Mouse (Mus musculus) left cerebral cortex, postnatal 4 days (tissue): ENCODE results near the gene Arl10. TPM values are rescaled to one million over a fixed set of nuclear protein-coding genes. Genes with fewer than 3 reads are reported as not detected.
A peak's percentile ranks its signal among the peaks of the same experiment; 100 is the strongest.

Experiments used
- DNase-seq: peaks from one replicate; pipeline ENCODE4 v3.0.0-alpha.2; 2022
- intact Hi-C: fragments of 180-260 bp; cut with DNase I; formaldehyde crosslinking; loops from one replicate; pipeline ENCODE4 v1.15.1; 2025
- total RNA-seq, 2 experiments: library from RNA; stranded (reverse); gene quantifications; 2 replicates each; pipeline ENCODE4 v1.2.3; 2021

Arl10 gene
- total RNA-seq, 2 experiments from 2014 or later = 73.5 to 75.1 TPM

- DNase-seq = no peak
- intact Hi-C loops = no loop called here
These were observed 3.1 kb downstream of the Arl10 start for GRCm38 (mm10) chr13:54577652-54578507.

DNA sequence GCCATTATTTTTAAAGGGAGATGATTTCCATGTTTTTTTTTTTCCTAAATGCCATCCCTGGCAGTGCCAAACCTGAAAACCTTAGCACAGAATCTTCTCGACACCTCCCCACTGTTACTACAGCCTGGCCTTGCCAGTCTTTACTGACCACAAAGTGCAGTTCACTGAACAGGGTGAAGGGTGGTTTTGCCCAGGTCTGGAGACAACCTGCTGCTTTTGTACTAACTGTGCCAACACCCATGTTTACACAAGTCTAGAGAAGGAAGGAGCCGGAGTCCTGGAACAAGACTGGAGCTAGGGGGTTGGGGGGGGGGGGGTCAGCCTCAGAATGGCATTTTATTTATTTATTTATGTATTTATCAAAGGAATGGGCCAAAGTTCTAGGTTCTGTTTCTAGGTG lies 6.6 kb downstream of the Arl10 start:
- intact Hi-C loops = no loop called here

DNA sequence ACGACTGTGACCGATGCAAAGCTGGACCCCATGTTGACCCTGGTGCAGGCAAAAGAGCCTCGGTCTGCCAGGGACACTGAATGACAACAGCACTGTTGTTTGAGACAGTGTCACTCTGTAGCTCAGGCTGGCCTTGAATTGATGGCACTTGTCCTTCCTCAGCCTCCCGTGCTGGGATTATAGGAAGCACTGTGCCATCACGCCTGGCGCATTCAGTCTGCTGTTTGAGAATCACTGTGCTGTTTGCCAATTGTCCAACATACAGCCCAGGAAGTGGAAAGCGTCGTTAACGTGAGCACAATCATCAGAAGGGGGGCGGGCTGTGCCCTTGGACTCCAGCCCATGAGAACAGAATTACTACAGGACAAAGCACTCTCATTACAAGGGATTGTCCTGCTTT lies 7.3 kb downstream of the Arl10 start:
- DNase-seq = no peak
- intact Hi-C loops = no loop called here

More for the DNA sequence above, 6.6 kb downstream of the Arl10 start:
- no peak for DNase-seq

DNA sequence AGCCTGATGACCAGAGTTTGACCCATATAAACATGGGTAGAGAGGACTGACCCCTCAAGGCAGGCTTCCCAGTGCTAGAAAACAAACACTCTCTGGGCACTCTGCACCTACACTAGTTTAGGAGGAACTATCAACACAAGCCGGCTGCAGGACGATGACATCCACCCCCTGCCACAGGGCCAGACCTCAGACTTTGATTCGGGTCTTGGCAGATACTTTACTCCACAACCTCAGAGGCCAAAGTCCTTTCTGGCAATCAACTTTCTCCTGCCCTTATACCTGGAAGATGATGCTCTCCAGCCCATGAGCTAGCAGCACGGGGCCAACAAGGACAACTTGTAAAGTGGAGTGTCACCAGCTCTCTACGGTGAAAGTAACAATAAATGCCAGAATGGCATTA lies 8.0 kb downstream of the Arl10 start:
- intact Hi-C loops = no loop called here
- no peak for DNase-seq

DNA sequence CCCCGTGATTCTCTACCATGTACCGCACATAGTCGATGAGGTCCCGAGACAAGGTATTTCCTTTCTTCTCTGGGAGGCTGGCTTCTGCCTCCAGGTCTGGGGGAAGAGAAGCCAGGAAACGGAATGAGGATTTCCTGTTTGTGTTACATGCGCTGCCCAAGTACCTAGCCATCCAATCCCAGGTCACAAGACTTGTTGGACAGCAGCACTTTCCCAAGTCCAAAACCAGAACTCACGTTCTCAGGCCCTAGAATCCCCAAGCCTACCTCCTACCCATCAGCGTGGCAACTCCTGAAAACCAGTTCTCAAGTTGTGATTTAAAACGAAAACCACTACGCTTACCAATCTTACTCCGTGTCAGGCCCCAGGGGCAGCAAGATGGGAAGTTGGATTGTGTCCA lies 11.0 kb downstream of the Arl10 start:
- DNase-seq = no peak
- intact Hi-C loops = no loop called here

- DNase-seq = no peak
These were observed 14.7 kb downstream of the Arl10 start for GRCm38 (mm10) chr13:54589414-54589995.

GRCm38 (mm10) chr13:54589996-54590951 lies 15.5 kb downstream of the Arl10 start, which contains the start of the genes Nop16 and Higd2a:
Nop16 (minus strand) TSS chr13:54590090.
Higd2a (plus strand) TSS chr13:54590207.
- DNase-seq = peak; percentile 96
- intact Hi-C loops = no loop called here

More at GRCm38 (mm10) chr13:54589414-54589995, 14.7 kb downstream of the Arl10 start:
- intact Hi-C loops = no loop called here

- intact Hi-C loops = no loop called here
- no peak for DNase-seq
These were observed 17.1 kb downstream of the Arl10 start for GRCm38 (mm10) chr13:54591776-54592356.

DNA sequence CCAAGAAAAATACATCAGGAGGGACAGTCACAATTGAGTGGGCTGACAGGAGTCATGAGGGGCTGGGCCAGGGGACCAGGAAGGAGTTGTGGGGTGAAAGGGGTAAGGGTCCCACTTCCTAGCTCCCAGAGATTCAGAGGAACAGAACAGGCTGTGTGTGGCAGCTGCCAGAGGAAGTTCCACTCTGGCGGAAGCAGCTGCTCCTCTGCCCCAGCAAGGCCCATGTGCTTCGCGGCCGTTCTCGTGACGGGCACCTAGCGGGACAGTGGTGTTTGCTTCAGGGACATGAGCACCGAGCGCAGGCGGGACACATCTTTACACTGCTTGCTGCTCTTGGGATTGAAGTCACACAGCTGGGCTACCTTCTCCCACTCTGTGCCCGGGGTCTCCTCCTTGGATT lies 18.8 kb downstream of the Arl10 start:
- DNase-seq = no peak
- intact Hi-C loops = no loop called here

DNA sequence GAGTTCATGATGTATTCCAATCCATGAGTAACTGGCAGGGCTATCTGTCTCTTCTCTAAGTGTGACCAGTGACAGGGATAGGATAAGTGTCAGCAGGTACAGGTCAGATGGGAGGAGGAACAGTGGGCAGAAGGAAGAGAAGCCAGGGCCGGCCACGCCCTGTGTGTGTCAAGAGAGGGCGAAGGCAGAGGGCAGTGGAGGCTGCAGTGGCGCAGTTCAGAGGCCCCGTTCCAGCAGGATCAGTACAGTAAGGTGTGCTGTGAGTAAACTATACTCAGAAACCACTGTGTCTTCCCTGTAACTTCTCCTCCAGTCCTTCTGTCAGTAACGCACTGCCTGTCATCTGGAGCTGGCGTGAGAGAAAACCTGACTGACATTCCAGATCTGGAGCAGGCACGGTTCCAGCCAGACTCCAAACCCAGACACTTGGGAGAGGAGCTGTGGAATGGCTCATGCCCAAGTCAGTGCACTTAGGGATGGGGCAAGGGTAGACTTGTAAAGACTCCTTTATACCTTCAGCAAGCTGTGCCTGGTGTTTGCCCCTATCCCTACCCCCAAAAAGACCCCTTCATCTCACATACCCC lies 21.4 kb downstream of the Arl10 start:
- DNase-seq = no peak

GRCm38 (mm10) chr13:54596870-54597269 lies 22.1 kb downstream of the Arl10 start:
- DNase-seq = no peak

More for the DNA sequence above, 21.4 kb downstream of the Arl10 start:
- intact Hi-C loops = no loop called here

DNA sequence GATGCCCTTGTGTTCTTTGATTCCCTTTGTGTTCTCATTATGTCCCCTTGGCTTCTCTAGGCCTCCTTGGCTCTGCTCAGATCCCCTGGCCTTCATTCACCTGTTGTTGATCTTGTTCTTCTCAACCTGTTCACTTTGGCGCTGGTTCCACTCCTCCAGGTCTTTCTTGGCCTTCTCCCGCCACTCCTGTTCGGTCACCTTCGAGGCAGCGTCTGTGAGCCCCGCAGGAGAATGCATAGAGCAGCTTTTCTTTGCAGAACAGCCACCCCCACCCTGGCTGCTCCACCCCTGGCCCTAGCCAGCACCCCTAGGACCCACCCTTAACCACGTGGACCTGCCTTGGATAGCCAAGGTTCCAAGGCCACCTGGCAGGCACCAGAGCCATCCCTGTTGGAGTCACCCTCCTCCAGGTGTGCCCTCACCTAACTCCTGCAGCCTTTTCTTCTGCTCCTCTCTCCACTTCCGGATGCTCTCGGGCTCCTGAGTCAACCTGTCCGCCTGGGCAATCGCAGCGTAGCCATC lies 23.9 kb downstream of the Arl10 start:
- no peak for DNase-seq
- intact Hi-C loops = no loop called here

More at GRCm38 (mm10) chr13:54596870-54597269, 22.1 kb downstream of the Arl10 start:
- intact Hi-C loops = no loop called here

DNA sequence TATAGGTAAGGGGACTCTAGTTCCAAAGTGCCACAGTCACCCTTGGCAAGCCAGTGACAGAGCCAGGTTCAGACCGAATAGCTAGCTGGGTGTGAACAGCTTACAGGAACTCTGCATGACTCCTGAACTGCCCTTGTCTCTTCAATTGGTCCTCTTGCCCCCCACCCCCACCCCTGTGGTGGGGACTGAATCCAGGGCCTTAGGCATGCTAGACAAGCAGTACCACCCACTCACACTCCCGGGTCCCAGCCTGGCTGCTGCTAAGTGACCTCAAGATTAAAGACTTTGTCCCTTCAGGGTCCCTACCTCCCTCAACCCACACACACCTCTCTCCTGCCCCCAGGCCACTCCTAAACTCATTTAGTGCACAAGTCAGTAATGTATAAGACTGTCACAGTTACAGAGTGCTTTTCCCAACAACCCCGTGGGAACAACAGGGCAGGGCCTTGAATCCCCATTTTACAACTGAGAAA lies 27.9 kb downstream of the Arl10 start:
- intact Hi-C loops = no loop called here
- DNase-seq = no peak

DNA sequence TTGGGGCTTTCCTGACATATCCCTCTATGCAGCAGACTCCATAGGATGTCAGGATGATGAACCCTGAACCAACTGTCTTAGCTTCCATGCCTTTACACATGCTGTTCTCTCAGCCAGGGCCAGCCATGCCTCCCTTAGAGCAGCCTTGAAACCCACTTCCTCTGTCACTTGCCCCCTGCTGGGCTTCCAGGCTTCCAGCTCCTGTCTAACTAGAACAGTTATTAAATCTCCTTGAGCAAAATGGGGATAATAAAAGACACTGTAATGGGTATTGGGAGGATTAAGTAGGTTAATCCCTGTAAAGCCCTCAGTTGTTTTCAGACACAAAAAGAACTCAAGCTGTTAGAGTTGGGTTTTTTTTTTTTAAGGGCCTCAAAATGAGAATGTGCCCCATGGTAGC lies 28.7 kb downstream of the Arl10 start:
- no peak for DNase-seq
- intact Hi-C loops = no loop called here

GRCm38 (mm10) chr13:54604221-54604620 lies 29.4 kb downstream of the Arl10 start:
- no peak for DNase-seq
- intact Hi-C loops = no loop called here

DNA sequence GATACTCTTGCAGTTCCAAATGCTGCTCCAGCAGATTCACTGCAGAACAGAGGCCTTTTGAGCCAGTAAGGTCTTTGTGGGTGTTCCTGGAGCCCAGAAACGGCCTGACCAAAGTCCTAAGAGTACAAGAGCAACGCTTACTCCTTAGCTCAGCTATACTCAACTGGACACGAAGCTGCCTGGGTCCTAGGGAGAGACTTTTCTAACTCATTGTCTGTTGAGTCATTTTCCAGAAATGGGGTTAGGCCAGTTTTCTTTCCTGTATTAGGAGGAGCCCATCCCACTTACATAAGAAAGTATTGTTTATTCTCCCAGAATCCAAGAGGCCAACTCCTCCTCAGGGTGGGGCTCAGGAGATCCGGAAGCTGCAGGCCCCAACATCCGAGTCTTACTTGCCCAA lies 30.6 kb downstream of the Arl10 start:
- intact Hi-C loops = no loop called here
- DNase-seq = no peak

DNA sequence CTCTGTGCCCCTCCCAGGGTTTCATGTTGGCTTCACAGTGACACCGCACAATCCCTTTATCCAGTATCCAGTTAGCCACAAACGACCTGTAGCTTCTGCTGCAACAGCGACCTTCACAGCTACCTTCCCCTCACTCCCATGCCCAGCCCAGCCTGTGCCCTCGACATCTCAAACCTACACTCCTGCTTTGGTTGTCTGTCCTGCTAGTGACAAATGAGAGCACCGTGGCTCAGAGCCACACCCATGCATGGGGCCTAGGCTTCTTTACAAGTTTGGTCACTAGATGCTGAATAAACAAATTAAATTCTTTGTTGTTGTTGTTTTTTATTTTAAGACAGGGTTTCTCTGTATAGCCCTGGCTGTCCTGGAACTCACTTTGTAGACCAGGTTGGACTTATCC lies 32.4 kb downstream of the Arl10 start:
- no peak for DNase-seq
- intact Hi-C loops = no loop called here

- no peak for DNase-seq
- intact Hi-C loops = no loop called here
These were observed 33.2 kb downstream of the Arl10 start for GRCm38 (mm10) chr13:54608002-54608401.

- intact Hi-C loops = no loop called here
- peak; percentile 46 for DNase-seq
These were observed 33.9 kb downstream of the Arl10 start for GRCm38 (mm10) chr13:54608666-54609065.

GRCm38 (mm10) chr13:54609301-54609700 lies 34.5 kb downstream of the Arl10 start:
- DNase-seq = no peak
- intact Hi-C loops = no loop called here
